Comparison of ENCODE assay signal across 8 mouse cellular contexts in the genomic region with DNA sequence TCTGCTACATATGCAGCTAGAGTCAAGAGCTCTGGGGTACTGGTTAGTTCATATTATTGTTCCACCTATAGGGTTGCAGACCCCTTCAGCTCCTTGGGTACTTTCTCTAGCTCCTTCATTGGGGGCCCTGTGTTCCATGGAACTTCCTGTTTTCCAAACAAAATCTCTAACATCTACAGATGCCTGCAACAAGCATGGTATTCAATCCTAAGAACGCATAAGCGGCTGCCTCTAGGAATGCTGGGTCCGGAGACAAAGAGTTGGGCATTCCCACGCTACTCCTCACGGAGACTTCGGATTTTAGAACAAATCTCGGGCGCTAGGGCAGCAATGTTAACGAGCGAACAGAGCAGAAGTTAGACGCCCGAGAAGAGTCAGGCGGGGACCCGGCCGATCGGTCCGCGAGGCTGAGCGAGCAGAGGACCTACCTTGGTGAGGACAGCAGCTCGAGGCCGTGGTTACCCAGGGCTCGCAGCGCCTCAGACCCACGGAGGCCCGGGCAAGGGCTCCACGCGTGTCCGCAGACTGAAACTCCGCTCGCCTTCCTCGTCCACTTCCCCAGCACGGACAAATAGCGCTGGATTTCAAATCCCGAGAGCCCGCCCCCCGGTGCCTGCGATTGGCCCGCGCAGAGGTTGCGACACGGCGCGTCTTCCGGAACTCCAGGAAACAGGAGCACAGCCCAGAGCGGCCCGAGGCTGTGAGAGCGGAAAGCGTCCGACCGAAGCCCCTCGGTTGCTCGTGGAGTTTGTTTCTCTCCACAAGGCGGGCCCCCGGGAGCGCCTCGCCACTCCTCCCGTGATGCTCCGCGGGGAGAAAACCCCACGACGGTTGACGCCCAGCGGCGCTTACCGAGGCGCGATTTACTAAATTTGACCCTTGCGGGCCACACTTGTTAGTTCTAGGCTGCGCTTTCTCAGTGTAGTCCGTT. TPM values are rescaled to one million over a fixed set of nuclear protein-coding genes. Genes with fewer than 3 reads are reported as not detected.
A peak's percentile ranks its signal among the peaks of the same experiment; 100 is the strongest.
DNase-seq lines count a peak whose midpoint lies in the region; ATAC-seq lines count a peak whose summit lies in the region.

A gene (minus strand): TSS at position 584 of the 931 bp plus-strand sequence.

- H3K27ac ChIP-seq in heart, embryonic 14.5 days (replicated peaks in 1 of 2; ENCODE audit: control insufficient read depth in 1 of 2, insufficient read depth in 1 of 2, low read depth in 2 of 2, low read length in 2 of 2): peak within 1 kb of the TSS; percentile 90 to 92
- H3K27ac ChIP-seq in liver, embryonic 13.5 days: peak within 1 kb of the TSS; percentile 97
- H3K27ac ChIP-seq in stomach, embryonic 16.5 days (ENCODE audit: low read length): peak within 1 kb of the TSS; percentile 97

- no peaks in the 10 kb centered on the region for H3K36me3 ChIP-seq in heart, embryonic 14.5 days (ENCODE audit: control insufficient read depth, insufficient read depth, low read length)
- H3K36me3 ChIP-seq in liver, embryonic 13.5 days: no peaks in the 10 kb centered on the region
- H3K36me3 ChIP-seq in stomach, embryonic 16.5 days (ENCODE audit: control insufficient read depth, insufficient read depth, low read length): no peaks in the 10 kb centered on the region

- ATAC-seq in CD4-positive, CD25-positive, alpha-beta regulatory T cell, adult 4 months: peak; percentile 89
- ATAC-seq in heart, embryonic 14.5 days (ENCODE audit: insufficient number of reproducible peaks, insufficient read depth, low FRiP score, low read depth): peak; percentile 98
- ATAC-seq in liver, embryonic 13.5 days (ENCODE audit: low read depth): peak; percentile 97
- peak; percentile 99 for ATAC-seq in stomach, embryonic 16.5 days (ENCODE audit: insufficient read depth, low FRiP score)

- DNase-seq in c-Kit-negative CD71-positive TER-119-positive erythroid progenitor cells, embryonic 14.5 days (ENCODE audit: low read depth, low spot score): peak; percentile 86
- peak; percentile 90 for DNase-seq in fibroblast of lung, adult 2 months (ENCODE audit: low read depth)
- peak; percentile 97 for DNase-seq in kidney, postnatal 14 days
- DNase-seq in liver, embryonic 13.5 days: peak; percentile 92
- DNase-seq in neural tube, embryonic 10.5 days (ENCODE audit: extremely low spot score, low spot score): peak; percentile 95

- WGBS in heart, embryonic 14.5 days: under 1% methylated on average over 70 of the region's 70 CpGs
- WGBS in liver, embryonic 13.5 days (ENCODE audit: insufficient replicate concordance): under 1% methylated on average over 70 of the region's 70 CpGs
- under 1% methylated on average over 70 of the region's 70 CpGs for WGBS in stomach, embryonic 16.5 days

- H3K4me2 ChIP-seq in heart, embryonic 14.5 days (ENCODE audit: low read length): peak within 1 kb of the TSS; percentile 71
- peak within 1 kb of the TSS; percentile 83 for H3K4me2 ChIP-seq in liver, embryonic 13.5 days
- peak within 1 kb of the TSS; percentile 51 for H3K4me2 ChIP-seq in stomach, embryonic 16.5 days (ENCODE audit: low read depth, low read length)

- peaks cover 2 to 8% of the 10 kb centered on the region in 2 experiments; a peak in 3 of 4 replicates for H3K4me1 ChIP-seq in heart, embryonic 14.5 days (ENCODE audit: control insufficient read depth in 2 of 2, insufficient read depth in 2 of 2, low read length in 2 of 2)
- peaks cover 32% of the 10 kb centered on the region for H3K4me1 ChIP-seq in liver, embryonic 13.5 days (replicated peaks)
- H3K4me1 ChIP-seq in stomach, embryonic 16.5 days (ENCODE audit: control insufficient read depth, insufficient read depth, low read length): peaks cover 5% of the 10 kb centered on the region

- H3K9me3 ChIP-seq in heart, embryonic 14.5 days (ENCODE audit: control insufficient read depth, low read length): no peaks in the 10 kb centered on the region
- H3K9me3 ChIP-seq in liver, embryonic 13.5 days (replicated peaks): no peaks in the 10 kb centered on the region
- H3K9me3 ChIP-seq in stomach, embryonic 16.5 days (replicated peaks; ENCODE audit: control insufficient read depth, low read length): no peaks in the 10 kb centered on the region

- H3K9ac ChIP-seq in heart, embryonic 14.5 days (ENCODE audit: low read length): peak within 1 kb of the TSS; percentile 89
- H3K9ac ChIP-seq in liver, embryonic 13.5 days: peak within 1 kb of the TSS; percentile 90
- H3K9ac ChIP-seq in stomach, embryonic 16.5 days (ENCODE audit: low read length): peak within 1 kb of the TSS; percentile 82

- peak within 1 kb of the TSS; percentile 90 to 98 for H3K4me3 ChIP-seq in heart, embryonic 14.5 days (ENCODE audit: control insufficient read depth in 1 of 2, insufficient read depth in 1 of 2, low read depth in 1 of 2, low read length in 2 of 2)
- H3K4me3 ChIP-seq in liver, embryonic 13.5 days (replicated peaks): peak within 1 kb of the TSS; percentile 94
- peak within 1 kb of the TSS; percentile 79 for H3K4me3 ChIP-seq in stomach, embryonic 16.5 days (replicated peaks; ENCODE audit: low read length)

- H3K27me3 ChIP-seq in heart, embryonic 14.5 days (ENCODE audit: control insufficient read depth, insufficient read depth, low read length): no peaks in the 10 kb centered on the region
- H3K27me3 ChIP-seq in liver, embryonic 13.5 days: no peaks in the 10 kb centered on the region
- no peaks in the 10 kb centered on the region for H3K27me3 ChIP-seq in stomach, embryonic 16.5 days (ENCODE audit: control insufficient read depth, insufficient read depth, low read length)

RNA-seq across cellular contexts. Expression of the gene that starts here (rescaled TPM):
- 1 to 10 TPM; 5.6 to 6.4 TPM for polyA plus RNA-seq in CD4-positive, CD25-positive, alpha-beta regulatory T cell, adult 4 months (2017; shearing (Covaris generic))
- 30.4 and 34.3 TPM in 2 replicates for polyA plus RNA-seq in heart, embryonic 14.5 days (2014; fragmentation: Nextera tagmentation; extraction: Ambion mirVana)
- polyA plus RNA-seq in liver, embryonic 13.5 days (2015; fragmentation: Nextera tagmentation; extraction: Ambion mirVana): 44.2 and 54.3 TPM in 2 replicates
- polyA plus RNA-seq in stomach, embryonic 16.5 days (2015; fragmentation: Nextera tagmentation; extraction: Ambion mirVana): 39.7 and 42.1 TPM in 2 replicates

Comparison
In these comparisons a context has a peak if more than half of its experiments do, and no peak if none do; other contexts are left out.
1. Peak in every context shown above with its lines: DNase-seq, ATAC-seq, H3K4me3 ChIP-seq and H3K27ac ChIP-seq.